Mouse (Mus musculus) ES-Bruce4 (cell line): ENCODE measurements at regions not wholly inside any gene's neighbourhood (a gene's known extent, or its start where the extent isn't known, plus 50 kb on each side); places are given as distances from the start of the nearest gene placed in this dataset.

ENCODE experiments used
- H3K27ac ChIP-seq: 2 replicates; pipeline ENCODE4 v1.5.1; 2012; ENCODE audit warnings: low read length, inconsistent platforms; ENCODE audit not compliant: insufficient read depth
- H3K27me3 ChIP-seq: 2 replicates; pipeline ENCODE4 v1.6.1; 2012; ENCODE audit warnings: mild to moderate bottlenecking, low read length, inconsistent platforms; ENCODE audit not compliant: control insufficient read depth, poor library complexity, insufficient read depth, severe bottlenecking
- H3K36me3 ChIP-seq: 2 replicates; pipeline ENCODE4 v1.6.1; 2012; ENCODE audit warnings: inconsistent platforms, mild to moderate bottlenecking, low read length, moderate library complexity; ENCODE audit not compliant: control insufficient read depth, poor library complexity, insufficient read depth, severe bottlenecking
- H3K4me1 ChIP-seq: one replicate; pipeline ENCODE4 v1.8.1; 2011; ENCODE audit warnings: low read length; ENCODE audit not compliant: control insufficient read depth, insufficient read depth
- H3K4me3 ChIP-seq: 2 replicates; pipeline ENCODE4 v1.5.1; 2011; ENCODE audit warnings: low read depth, mild to moderate bottlenecking, low read length
- H3K9ac ChIP-seq: 2 replicates; pipeline ENCODE4 v1.6.1; 2012; ENCODE audit warnings: low read depth, mild to moderate bottlenecking, inconsistent platforms; ENCODE audit not compliant: poor library complexity, severe bottlenecking
- H3K9me3 ChIP-seq: replicated peaks from 2 replicates; pipeline ENCODE4 v1.6.1; 2012; ENCODE audit warnings: mild to moderate bottlenecking, low read length, inconsistent platforms; ENCODE audit not compliant: control insufficient read depth, poor library complexity, insufficient read depth, severe bottlenecking
- CTCF ChIP-seq: IDR thresholded peaks from one replicate; pipeline ENCODE4 v1.8.1; 2011; ENCODE audit warnings: low read depth, low read length
- EP300 ChIP-seq: IDR thresholded peaks from 2 replicates; pipeline ENCODE4 v1.6.1; 2011; ENCODE audit warnings: low read depth, low read length; ENCODE audit not compliant: insufficient read depth
- POLR2A ChIP-seq: IDR thresholded peaks from one replicate; pipeline ENCODE4 v1.8.1; 2011; ENCODE audit warnings: low read length; ENCODE audit not compliant: insufficient read depth

DNA sequence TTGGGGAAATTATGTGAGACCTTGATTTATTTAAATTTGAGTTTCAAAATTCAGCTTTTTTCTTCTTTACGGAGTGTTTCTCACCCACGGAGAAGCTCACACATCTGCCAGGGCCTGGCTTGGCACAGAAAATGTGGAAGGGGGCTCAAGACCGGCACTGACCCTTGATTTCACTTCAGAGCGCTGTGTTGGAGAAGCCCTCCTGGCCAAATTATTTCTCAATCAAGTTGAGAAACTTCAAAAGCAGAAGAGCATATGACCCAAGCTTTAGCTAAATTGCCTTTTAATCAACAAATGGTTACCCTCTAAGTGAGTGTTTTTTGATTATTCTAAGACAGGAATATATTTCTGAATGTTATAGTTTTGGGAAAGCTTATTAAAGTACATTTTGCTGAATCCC is 197.2 kb upstream of the Rgmb start:
- Histone ChIP-seq H3K27ac (no peak overlapping the region), H3K9me3 (no peaks in the 10 kb centered on the region), H3K4me3 (no peak overlapping the region), H3K9ac (no peak overlapping the region), H3K36me3 (no peaks in the 10 kb centered on the region), H3K4me1 (no peaks in the 10 kb centered on the region), H3K27me3 (no peaks in the 10 kb centered on the region)
- TF ChIP-seq CTCF (no peak), EP300 (no peak), POLR2A (no peak)

DNA sequence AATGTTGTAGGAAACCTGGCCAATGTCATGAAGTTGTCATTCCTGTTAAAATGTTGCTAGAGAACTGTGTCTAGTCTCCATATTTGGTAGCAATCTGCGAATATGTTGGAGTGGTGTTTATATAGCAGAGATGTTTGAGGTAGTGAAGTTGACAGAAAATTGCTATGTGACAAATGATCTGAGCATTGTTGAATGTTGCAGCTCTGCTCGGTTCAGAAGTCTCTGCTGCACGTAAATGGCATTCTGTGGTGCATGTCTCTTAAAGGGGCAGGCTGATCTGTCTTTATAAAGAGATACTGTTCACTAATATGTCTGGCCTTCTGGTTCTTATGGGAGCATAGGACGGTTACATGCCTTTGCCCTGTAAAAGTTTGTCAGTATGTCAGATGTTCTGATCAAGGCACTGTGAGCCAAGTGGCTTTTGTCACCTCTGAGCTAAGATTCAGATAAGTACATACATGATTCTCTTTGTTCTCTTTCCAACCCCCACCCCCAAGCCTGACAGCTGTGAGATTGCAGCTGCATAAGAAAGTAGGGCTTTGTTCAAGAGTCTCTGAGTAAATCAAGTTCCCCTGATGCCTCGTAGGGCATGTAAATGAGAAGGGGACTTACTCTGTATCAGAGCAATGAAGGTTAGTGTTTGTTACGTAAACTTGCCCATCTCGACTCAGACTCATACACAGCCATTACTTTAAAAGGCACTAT is 174.2 kb upstream of the Rgmb start:
- no peaks in the 10 kb centered on the region for H3K4me1 ChIP-seq
- no peak overlapping the region for H3K9ac ChIP-seq
- no peak for TF ChIP-seq POLR2A
- TF ChIP-seq EP300: no peak
- no peaks in the 10 kb centered on the region for H3K27me3 ChIP-seq
- H3K9me3 ChIP-seq: no peaks in the 10 kb centered on the region
- no peaks in the 10 kb centered on the region for H3K36me3 ChIP-seq
- H3K4me3 ChIP-seq: no peak overlapping the region
- H3K27ac ChIP-seq: no peak overlapping the region

DNA sequence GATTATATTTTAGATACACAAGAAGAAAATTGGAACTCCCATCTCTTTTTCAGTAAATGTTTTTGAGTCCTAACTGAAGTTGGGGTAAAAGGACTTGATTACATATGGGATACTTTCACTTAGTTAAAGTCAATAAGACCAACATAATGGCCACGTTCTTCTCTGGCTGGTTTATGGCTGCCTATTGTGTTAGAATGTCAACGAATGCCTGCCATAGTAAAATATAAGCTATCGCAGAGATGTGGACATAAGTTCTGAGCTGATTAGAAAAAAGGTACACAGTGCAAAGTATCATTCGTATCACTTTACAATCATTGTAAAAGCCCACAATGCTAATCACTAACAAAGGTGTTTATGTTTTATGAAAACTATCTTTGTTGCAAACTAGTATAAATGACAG is 173.2 kb upstream of the Rgmb start:
- no peak overlapping the region for H3K27ac ChIP-seq
- no peak for TF ChIP-seq EP300
- no peak for TF ChIP-seq CTCF

DNA sequence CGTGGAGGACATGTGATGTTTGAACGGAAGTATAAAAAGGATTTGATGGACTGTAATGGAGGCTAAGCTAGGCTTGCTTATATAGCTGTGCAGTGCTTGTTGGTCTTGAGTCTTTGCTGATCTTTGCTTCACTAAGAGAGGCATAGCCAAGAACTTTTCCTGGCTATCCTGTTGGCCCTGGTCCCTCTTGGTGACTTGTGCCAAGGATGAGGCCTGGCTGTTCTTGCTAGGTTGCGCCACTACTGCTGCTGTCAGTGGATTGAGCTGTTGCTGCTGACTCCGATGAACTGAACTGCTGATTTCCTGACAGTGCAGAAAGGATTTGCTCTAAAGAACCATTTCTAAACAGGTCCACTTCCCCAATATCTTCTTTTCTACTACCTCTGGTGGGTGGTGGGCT is 167.9 kb upstream of the Rgmb start:
- Histone ChIP-seq H3K9me3 (peaks cover 4% of the 10 kb centered on the region; the same call in 1 of the 2 replicates), H3K9ac (no peak overlapping the region), H3K36me3 (no peaks in the 10 kb centered on the region), H3K4me3 (no peak overlapping the region), H3K27ac (no peak overlapping the region), H3K27me3 (no peaks in the 10 kb centered on the region), H3K4me1 (no peaks in the 10 kb centered on the region)
- TF ChIP-seq CTCF (no peak), EP300 (no peak), POLR2A (no peak)

More for the DNA sequence above, 173.2 kb upstream of the Rgmb start:
- Histone ChIP-seq H3K27me3 (no peaks in the 10 kb centered on the region), H3K36me3 (no peaks in the 10 kb centered on the region), H3K4me3 (no peak overlapping the region), H3K9ac (no peak overlapping the region), H3K4me1 (no peaks in the 10 kb centered on the region), H3K9me3 (no peaks in the 10 kb centered on the region)

DNA sequence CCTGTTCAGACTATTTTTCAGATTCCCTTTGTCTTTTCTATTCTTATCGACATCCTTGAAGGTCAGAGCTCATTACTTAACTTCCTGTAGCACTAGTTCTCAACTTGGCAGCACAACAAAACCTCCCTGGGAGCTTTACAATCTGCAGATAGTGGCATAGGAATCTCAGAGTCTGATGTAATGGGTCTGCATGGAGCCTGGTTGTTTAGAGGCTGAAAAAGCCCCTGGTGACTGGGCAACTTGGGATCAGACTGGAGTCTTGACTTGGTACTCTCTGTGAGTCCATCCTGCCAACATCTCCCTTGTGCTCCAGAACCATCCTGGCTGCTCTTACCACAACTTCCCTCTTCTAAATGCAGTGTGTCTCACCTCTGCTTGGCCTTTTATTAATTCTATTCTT is 166.4 kb upstream of the Rgmb start:
- Histone ChIP-seq H3K4me1 (no peaks in the 10 kb centered on the region), H3K36me3 (no peaks in the 10 kb centered on the region), H3K27ac (no peak overlapping the region), H3K9me3 (peaks cover 4% of the 10 kb centered on the region; the same call in 1 of the 2 replicates), H3K27me3 (no peaks in the 10 kb centered on the region), H3K4me3 (no peak overlapping the region), H3K9ac (no peak overlapping the region)
- TF ChIP-seq POLR2A (no peak), EP300 (no peak), CTCF (no peak)

DNA sequence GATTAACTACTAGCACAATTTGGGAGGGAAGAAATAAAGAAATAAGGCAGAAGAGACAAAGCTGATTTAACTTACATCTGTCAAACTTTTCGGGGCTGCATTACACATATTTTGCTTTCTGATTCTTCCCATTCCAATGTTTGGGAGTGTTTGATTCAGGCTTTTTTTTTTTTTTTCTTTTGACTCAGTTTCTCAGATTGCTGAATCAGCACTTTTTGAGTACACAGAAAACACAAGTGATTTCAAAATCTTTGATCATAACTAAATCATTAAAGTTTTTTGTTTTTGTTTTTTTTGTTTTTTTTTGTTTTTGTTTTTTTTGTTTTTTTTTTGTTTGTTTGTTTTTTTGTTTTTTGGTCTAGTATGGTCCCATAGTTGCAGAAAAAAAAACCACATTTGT is 164.7 kb upstream of the Rgmb start:
- H3K27me3 ChIP-seq: no peaks in the 10 kb centered on the region
- TF ChIP-seq CTCF: no peak
- H3K9me3 ChIP-seq: peaks cover 4% of the 10 kb centered on the region; the same call in 1 of the 2 replicates
- H3K4me3 ChIP-seq: no peak overlapping the region
- H3K36me3 ChIP-seq: no peaks in the 10 kb centered on the region
- H3K27ac ChIP-seq: no peak overlapping the region
- H3K4me1 ChIP-seq: peaks cover 3% of the 10 kb centered on the region
- H3K9ac ChIP-seq: no peak overlapping the region
